In genomic region chr13:4404726-4405125, GRCm38 (mm10) we compare ENCODE assay signal across 43 mouse cellular contexts. TPM values are rescaled to one million over a fixed set of nuclear protein-coding genes. Genes with fewer than 3 reads are reported as not detected.
"Had no signal": no experiment of that assay in that cellular context is flagged by ENCODE, and none has a peak within 500 bp of the region (broad histone marks: within the 10 kb centered on the region; RNA-seq: fewer than 3 reads in every experiment).

No protein-coding gene starts in this region.

- DNase-seq: left cerebral cortex, postnatal 4 days; liver, embryonic 13.5 days; liver, postnatal 0 days; lung, adult 2 months; lung, embryonic 14.5 days; lung, postnatal 10 days; lung, postnatal 14 days; lung, postnatal 4 days; midbrain, embryonic 14.5 days had no signal

- H3K27me3 ChIP-seq: limb, embryonic 12.5 days; limb, embryonic 13.5 days; limb, embryonic 15.5 days; liver, embryonic 12.5 days; liver, embryonic 13.5 days; liver, embryonic 15.5 days; lung, embryonic 15.5 days; megakaryocyte, embryonic 14.5 days; midbrain, embryonic 12.5 days; midbrain, embryonic 13.5 days; midbrain, embryonic 15.5 days; neural tube, embryonic 12.5 days; neural tube, embryonic 13.5 days had no signal

- H3K36me3 ChIP-seq: limb, embryonic 10.5 days; limb, embryonic 12.5 days; limb, embryonic 13.5 days; limb, embryonic 15.5 days; liver, embryonic 12.5 days; liver, embryonic 13.5 days; liver, embryonic 15.5 days; lung, embryonic 15.5 days; midbrain, embryonic 10.5 days; midbrain, embryonic 12.5 days; midbrain, embryonic 13.5 days; midbrain, embryonic 15.5 days; neural tube, embryonic 12.5 days; neural tube, embryonic 13.5 days had no signal

- H3K27ac ChIP-seq: limb, embryonic 10.5 days; limb, embryonic 12.5 days; limb, embryonic 13.5 days; limb, embryonic 15.5 days; liver, embryonic 12.5 days; liver, embryonic 13.5 days; liver, embryonic 14.5 days; liver, embryonic 15.5 days; lung, embryonic 15.5 days; macrophage; midbrain, embryonic 10.5 days; midbrain, embryonic 12.5 days; midbrain, embryonic 13.5 days; midbrain, embryonic 15.5 days; neural tube, embryonic 12.5 days; neural tube, embryonic 13.5 days had no signal

- H3K4me3 ChIP-seq: limb, embryonic 10.5 days; limb, embryonic 12.5 days; limb, embryonic 13.5 days; limb, embryonic 15.5 days; liver, embryonic 12.5 days; liver, embryonic 13.5 days; liver, embryonic 15.5 days; lung, embryonic 15.5 days; megakaryocyte, embryonic 14.5 days; midbrain, embryonic 10.5 days; midbrain, embryonic 12.5 days; midbrain, embryonic 13.5 days; midbrain, embryonic 15.5 days; myocyte; neural tube, embryonic 12.5 days; neural tube, embryonic 13.5 days had no signal

- H3K9ac ChIP-seq: limb, embryonic 12.5 days; limb, embryonic 13.5 days; limb, embryonic 15.5 days; liver, embryonic 12.5 days; liver, embryonic 13.5 days; liver, embryonic 14.5 days; liver, embryonic 15.5 days; liver, postnatal 0 days; lung, embryonic 14.5 days; lung, embryonic 15.5 days; midbrain, embryonic 12.5 days; midbrain, embryonic 13.5 days; midbrain, embryonic 15.5 days; neural tube, embryonic 12.5 days; neural tube, embryonic 13.5 days had no signal

- ATAC-seq: liver, embryonic 12.5 days; liver, postnatal 0 days; lung, postnatal 0 days; midbrain, embryonic 13.5 days; midbrain, embryonic 15.5 days; midbrain, embryonic 16.5 days had no signal

- H3K4me1 ChIP-seq: limb, embryonic 10.5 days; limb, embryonic 12.5 days; limb, embryonic 13.5 days; limb, embryonic 15.5 days; liver, embryonic 12.5 days; liver, embryonic 13.5 days; liver, embryonic 15.5 days; lung, embryonic 15.5 days; megakaryocyte, embryonic 14.5 days; midbrain, embryonic 10.5 days; midbrain, embryonic 12.5 days; midbrain, embryonic 13.5 days; midbrain, embryonic 15.5 days; neural tube, embryonic 12.5 days; neural tube, embryonic 13.5 days had no signal

- H3K4me2 ChIP-seq: limb, embryonic 12.5 days; limb, embryonic 13.5 days; limb, embryonic 15.5 days; liver, embryonic 11.5 days; liver, embryonic 12.5 days; liver, embryonic 13.5 days; liver, embryonic 15.5 days; lung, embryonic 14.5 days; lung, embryonic 15.5 days; midbrain, embryonic 11.5 days; midbrain, embryonic 12.5 days; midbrain, embryonic 13.5 days; midbrain, embryonic 15.5 days; neural tube, embryonic 12.5 days; neural tube, embryonic 13.5 days had no signal

- H3K9me3 ChIP-seq: limb, embryonic 10.5 days; limb, embryonic 15.5 days; liver, embryonic 12.5 days; liver, embryonic 13.5 days; liver, embryonic 15.5 days; lung, embryonic 15.5 days; megakaryocyte, embryonic 14.5 days; midbrain, embryonic 13.5 days; midbrain, embryonic 15.5 days; neural tube, embryonic 12.5 days had no signal

RNA-seq across cellular contexts. Expression of gene Akr1c6, which starts 29.4 kb away (rescaled TPM):
- total RNA-seq: left cerebral cortex, postnatal 10 days; left cerebral cortex, postnatal 14 days; left cerebral cortex, postnatal 25 days; left cerebral cortex, postnatal 36 days; left cerebral cortex, postnatal 4 days; megakaryocyte progenitor cell, adult 5-6 weeks; megakaryocyte, adult 5-6 weeks; megakaryocyte-erythroid progenitor cell, adult 5-6 weeks; midbrain, postnatal 0 days; monocyte, adult 5-6 weeks had no signal
- polyA plus RNA-seq: limb, embryonic 10.5 days; limb, embryonic 11.5 days; limb, embryonic 12.5 days; limb, embryonic 13.5 days; limb, embryonic 14.5 days; limb, embryonic 15.5 days; liver, embryonic 11.5 days; liver, embryonic 12.5 days; lung, embryonic 14.5 days; lung, embryonic 15.5 days; lung, embryonic 16.5 days; lung, postnatal 0 days; macrophage; midbrain, embryonic 10.5 days; midbrain, embryonic 11.5 days; midbrain, embryonic 12.5 days; midbrain, embryonic 13.5 days; midbrain, embryonic 14.5 days; midbrain, embryonic 15.5 days; midbrain, embryonic 16.5 days; midbrain, postnatal 0 days; myocyte; neural tube, embryonic 11.5 days; neural tube, embryonic 12.5 days; neural tube, embryonic 13.5 days had no signal
